Mouse (Mus musculus) embryo, embryonic 9.5 days (tissue): Measurements from ENCODE around the gene Kdelr3.

Experiments
- DNase-seq: peaks from one replicate; pipeline ENCODE4 v3.0.0-alpha.2; 2017; ENCODE audit errors: extremely low spot score

Gene Kdelr3

DNA sequence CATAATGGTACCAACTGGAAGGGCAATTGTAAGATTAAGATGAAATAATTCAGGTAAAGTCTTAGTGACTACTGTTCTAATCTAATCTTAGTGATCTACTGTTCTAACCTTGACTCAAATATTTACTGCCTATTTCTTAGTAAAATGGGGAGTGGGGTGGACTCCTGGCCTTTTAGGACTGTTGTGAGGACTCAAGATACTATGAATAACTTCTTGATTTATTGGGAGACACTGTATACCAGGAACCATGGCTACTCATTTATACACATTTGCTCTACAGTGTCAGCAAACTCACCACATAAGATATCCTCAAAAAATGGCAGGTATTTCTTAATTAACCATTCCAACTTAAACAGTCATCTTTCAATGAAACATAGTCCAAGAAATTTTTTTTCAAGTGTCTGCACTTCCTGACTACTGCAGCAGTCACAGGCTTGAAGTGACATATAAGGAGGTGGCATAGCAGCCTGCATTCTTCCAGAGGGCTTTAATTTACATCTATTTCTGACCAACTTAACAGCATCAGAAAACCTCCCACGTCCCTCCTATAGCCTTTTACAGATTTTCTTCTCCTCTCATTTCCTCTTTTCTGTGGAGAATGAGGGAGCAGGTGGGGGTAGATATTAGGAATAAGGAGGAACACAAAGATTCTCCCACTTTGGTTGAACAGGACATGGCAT, 59.5 kb downstream of the Kdelr3 start:
- no peak for DNase-seq

DNA sequence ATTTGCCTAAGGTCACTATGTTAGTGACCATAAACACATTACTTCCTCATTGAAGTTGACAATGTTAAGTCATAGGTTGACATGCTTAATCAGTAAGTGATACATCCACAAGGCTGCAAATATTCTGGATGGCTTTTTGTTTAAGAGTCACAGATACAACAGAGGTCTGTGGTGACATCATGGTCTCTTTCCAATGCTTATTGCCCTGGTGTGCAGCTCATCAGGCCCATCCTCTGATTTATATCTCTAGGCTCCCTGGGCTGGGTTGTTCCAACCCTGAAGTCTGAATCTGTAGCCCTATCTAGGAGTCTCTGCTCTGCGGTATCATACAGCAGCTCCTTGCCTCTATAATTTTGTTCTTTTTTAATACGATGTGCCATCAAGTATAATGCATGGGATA, 60.7 kb downstream of the Kdelr3 start:
- DNase-seq = no peak
